Mouse (Mus musculus): Measurements from ENCODE around the gene Kdm3a.
A peak's percentile ranks its signal among the peaks of the same experiment; 100 is the strongest.

The Kdm3a gene

GRCm38 (mm10) chr6:71632829-71633662 is at the start of gene Kdm3a:
Gene Kdm3a, minus strand, starts transcription at chr6:71632990.
- DNase-seq (ENCODE audit: low spot score) = peak; percentile 98

DNA sequence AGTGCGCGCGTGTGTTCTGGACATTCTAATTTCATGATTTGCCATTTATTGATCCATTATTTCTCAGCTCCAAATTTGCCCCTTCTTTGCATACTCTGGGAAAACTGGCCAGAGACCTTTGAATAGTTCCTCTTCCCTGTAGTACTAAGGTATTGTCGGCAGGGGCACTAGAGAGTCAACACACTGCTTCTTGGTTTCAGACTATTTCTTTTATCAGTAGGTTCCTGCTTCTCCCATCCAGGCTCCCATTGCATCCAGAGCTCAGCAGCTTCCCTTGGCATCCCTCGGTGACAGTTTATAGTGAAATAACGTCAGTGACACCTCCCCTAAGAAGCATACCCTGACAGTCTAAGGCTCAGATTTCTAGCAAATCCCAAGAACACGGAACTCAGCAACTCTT is 46.1 kb upstream of the Kdm3a start:
- no peak for DNase-seq (ENCODE audit: low spot score)

DNA sequence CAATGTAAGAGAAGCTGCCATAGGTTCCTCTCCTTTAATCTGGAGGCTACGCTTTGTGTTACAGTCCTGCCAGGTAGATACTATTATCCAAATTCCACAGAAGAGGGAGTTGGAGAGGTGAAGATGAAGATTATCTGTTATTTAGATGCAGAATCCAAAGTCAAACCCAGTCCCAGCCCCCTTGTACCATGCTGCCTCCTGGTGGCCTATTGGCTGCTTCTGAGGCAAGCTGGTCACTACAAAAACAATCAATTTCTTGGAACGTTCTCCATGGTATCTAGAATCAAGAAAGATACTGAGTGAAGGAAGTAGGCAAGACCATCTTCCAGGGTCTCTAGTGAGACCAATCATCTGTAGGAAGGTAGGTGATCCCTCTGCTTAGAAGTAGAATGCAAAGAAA is 40.4 kb upstream of the Kdm3a start:
- DNase-seq (ENCODE audit: low spot score) = peak; percentile 23

DNA sequence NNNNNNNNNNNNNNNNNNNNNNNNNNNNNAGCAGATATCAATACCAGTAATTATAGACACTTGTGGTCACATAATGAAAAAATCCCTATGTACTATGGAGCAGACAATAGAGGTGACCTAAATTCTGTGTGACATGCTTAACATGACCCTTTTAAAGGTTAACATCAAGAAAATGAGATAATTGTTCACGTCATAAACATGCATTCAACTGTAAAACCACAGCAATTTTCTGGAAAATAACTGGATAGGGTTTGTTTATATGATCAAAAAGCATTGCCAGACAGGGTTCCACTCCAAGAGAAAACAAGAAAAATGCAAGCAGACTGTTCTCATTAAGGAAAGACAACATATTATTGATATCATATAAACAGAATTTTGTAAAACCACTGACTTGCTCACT is 31.7 kb upstream of the Kdm3a start:
- no peak for DNase-seq (ENCODE audit: low spot score)

- DNase-seq (ENCODE audit: low spot score) = no peak
Observed at GRCm38 (mm10) chr6:71658290-71658689, 25.5 kb upstream of the Kdm3a start.

DNA sequence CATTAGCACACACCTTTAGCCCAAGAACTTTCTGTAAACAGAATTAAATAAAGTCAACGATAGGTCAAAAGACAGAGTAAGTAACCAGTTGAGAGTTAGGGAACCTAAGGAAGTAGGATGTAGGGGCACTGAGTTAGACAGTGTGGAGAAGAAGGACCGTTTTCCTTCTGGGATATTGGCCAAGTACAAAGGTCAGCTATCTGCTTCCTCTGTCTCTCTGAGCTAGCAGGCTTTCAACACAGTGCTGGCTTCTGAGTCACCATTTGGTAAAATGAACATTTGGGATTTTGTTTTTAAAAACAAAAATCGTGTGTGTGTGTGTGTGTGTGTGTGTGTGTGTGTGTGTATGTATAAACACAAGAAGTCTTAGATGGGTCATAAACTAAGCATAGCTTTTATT is 23.0 kb upstream of the Kdm3a start:
- DNase-seq (ENCODE audit: low spot score) = no peak

DNA sequence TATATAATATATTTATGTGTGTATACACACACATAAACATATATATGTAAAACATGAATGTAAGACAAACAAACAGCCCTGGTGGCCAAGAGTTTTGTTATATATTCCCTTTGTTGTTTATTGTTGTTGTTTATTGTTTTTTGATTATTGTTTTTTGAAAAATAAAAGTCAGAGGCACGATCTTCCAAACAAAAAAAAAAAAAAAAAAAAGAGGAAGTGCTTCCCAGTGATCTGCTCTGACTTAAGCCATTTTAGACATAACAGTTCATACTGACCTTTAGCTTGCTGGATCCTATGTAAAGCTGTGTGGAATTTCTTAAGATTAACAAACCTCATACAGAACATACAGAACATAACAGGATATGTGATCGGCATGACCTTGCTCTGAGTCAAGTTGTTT is 19.1 kb upstream of the Kdm3a start:
- DNase-seq (ENCODE audit: low spot score) = no peak

- no peak for DNase-seq (ENCODE audit: low spot score)
Observed at GRCm38 (mm10) chr6:71632486-71632828, 333 bp downstream of the Kdm3a start.

- peak; percentile 51 for DNase-seq (ENCODE audit: low spot score)
Observed at GRCm38 (mm10) chr6:71631706-71632461, 906 bp downstream of the Kdm3a start.

- DNase-seq (ENCODE audit: low spot score) = no peak
Observed at GRCm38 (mm10) chr6:71631196-71631595, 1.6 kb downstream of the Kdm3a start.

DNA sequence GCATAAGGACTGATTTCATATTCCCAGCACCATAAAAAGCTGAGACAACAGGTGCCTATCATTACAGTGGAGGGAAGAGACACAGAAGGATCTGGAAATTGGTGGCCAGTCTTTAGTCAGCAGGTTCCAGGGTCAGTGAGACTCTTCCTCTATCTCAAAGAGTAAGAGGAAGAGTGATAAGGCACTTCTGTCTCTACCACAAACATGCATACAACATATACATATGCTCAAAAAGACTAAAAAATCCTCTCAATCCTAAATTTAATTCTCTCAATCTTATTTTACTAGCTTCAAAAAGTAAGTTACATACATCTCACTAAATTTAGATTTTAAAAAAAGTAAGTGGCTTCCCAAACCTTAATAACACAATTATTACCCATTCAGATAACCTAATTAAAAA is 5.5 kb downstream of the Kdm3a start:
- no peak for DNase-seq (ENCODE audit: low spot score)

DNA sequence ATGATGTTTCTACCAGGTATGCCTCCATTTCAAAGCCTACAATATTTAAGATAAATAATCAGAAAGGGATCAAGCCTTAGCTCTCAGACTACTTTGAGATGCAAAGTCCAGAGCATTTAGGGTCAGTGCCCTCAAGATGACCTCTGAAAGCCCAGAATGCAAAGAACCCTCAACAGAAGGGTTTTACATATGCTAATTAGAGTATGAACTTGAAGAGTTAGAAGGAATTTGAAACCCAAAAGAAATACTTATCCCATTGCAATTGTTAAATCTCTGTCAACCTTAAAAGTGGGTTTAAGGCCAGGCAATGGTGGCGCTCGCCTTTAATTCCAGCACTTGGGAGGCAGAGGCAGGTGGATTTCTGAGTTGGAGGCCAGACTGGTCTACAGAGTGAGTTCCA is 6.8 kb downstream of the Kdm3a start:
- no peak for DNase-seq (ENCODE audit: low spot score)

DNA sequence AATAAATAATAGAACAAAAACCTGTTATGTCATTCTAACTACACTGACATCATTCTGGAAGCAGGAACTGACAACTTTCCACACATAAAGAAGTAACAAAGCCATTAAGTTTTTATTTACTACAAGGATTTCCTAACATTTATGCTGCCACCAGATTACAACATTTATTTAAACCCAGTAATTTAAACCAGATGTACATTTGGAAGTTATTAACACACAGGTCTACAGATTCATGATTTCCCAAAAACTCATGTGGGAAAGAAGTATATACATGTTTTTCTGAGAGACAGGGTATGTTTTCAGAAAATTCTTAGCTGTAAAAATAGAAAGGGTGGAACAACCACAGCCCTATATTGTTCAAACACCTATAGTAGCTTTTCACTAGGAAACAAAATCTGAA is 8.1 kb downstream of the Kdm3a start:
- DNase-seq (ENCODE audit: low spot score) = no peak

GRCm38 (mm10) chr6:71621981-71622380 is 10.8 kb downstream of the Kdm3a start:
- DNase-seq (ENCODE audit: low spot score) = peak; percentile 60

DNA sequence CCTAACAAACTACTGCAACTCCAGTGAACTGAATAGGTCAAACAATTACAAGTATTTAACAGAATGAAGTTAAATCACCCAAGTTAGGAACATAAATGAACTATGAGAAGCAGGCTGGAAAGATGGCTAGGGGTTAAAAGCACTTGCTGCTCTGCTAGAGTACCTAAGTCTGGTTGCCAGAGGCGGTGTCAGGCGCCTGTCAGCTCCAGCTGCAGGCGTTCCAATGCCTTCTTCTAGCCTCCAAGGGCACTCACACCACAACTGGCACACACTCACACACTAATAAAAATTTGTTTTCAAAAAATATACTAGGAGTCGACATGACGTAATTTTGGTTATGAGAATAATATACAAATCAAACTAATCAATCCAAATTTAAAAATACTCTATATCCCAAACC is 11.2 kb downstream of the Kdm3a start:
- no peak for DNase-seq (ENCODE audit: low spot score)

DNA sequence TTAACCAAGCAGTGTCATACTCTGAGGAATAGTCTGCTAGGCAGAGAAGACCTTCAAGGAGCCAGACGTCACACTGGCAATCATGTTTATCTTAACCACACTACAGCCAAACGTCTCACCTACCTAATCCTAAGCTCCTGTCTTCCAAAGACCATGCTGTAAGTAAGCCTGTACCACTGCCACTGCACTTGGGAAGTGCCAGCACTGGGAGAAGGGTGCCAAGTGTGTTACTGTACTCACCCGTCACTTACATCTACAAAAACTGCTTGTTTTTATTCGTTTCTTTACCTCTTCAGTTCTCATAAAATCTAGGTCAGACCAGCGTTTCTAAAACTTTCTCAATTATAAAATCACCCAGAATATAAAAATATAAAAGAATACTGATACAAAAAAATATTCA is 15.8 kb downstream of the Kdm3a start:
- DNase-seq (ENCODE audit: low spot score) = no peak

DNA sequence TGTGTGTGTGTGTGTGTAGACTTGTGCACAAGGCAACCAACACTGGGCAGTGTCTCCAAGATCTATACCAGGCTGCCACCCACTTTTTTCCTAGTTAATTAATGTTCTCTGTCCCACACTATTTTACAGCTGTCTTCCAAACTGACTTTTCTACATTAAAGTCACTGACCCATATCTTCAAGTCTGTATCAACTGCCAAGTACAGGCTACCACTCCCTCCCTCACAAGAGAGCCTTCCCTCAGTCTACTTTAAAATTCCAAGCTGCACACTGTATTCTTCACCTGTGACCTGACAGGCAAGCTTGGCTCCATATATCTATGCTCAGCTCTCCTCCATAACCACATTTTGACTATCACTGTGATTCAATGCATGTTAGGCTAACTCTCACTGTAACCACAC is 19.6 kb downstream of the Kdm3a start:
- no peak for DNase-seq (ENCODE audit: low spot score)

GRCm38 (mm10) chr6:71609968-71610367 is 22.8 kb downstream of the Kdm3a start:
- DNase-seq (ENCODE audit: low spot score) = no peak

- no peak for DNase-seq (ENCODE audit: low spot score)
Observed at GRCm38 (mm10) chr6:71608994-71609393, 23.8 kb downstream of the Kdm3a start.

GRCm38 (mm10) chr6:71607756-71608155 is 25.0 kb downstream of the Kdm3a start:
- DNase-seq (ENCODE audit: low spot score) = no peak

GRCm38 (mm10) chr6:71590154-71590553 is 42.6 kb downstream of the Kdm3a start:
- no peak for DNase-seq (ENCODE audit: low spot score)

GRCm38 (mm10) chr6:71589401-71589800 is 43.4 kb downstream of the Kdm3a start:
- DNase-seq (ENCODE audit: low spot score) = no peak

GRCm38 (mm10) chr6:71583198-71583597 is 49.6 kb downstream of the Kdm3a start:
- DNase-seq (ENCODE audit: low spot score) = no peak

GRCm38 (mm10) chr6:71579478-71579877 is 53.3 kb downstream of the Kdm3a start:
- no peak for DNase-seq (ENCODE audit: low spot score)

All from urinary bladder, postnatal 14 days (tissue).